Mouse (Mus musculus) retina, adult 2 months (tissue): ENCODE data around the gene Hibadh.
A peak's percentile ranks its signal among the peaks of the same experiment; 100 is the strongest.

Source experiments
- DNase-seq: peaks from one replicate; pipeline ENCODE4 v3.0.0-alpha.2; 2012; ENCODE audit warnings: low read depth, low spot score

Hibadh gene

DNA sequence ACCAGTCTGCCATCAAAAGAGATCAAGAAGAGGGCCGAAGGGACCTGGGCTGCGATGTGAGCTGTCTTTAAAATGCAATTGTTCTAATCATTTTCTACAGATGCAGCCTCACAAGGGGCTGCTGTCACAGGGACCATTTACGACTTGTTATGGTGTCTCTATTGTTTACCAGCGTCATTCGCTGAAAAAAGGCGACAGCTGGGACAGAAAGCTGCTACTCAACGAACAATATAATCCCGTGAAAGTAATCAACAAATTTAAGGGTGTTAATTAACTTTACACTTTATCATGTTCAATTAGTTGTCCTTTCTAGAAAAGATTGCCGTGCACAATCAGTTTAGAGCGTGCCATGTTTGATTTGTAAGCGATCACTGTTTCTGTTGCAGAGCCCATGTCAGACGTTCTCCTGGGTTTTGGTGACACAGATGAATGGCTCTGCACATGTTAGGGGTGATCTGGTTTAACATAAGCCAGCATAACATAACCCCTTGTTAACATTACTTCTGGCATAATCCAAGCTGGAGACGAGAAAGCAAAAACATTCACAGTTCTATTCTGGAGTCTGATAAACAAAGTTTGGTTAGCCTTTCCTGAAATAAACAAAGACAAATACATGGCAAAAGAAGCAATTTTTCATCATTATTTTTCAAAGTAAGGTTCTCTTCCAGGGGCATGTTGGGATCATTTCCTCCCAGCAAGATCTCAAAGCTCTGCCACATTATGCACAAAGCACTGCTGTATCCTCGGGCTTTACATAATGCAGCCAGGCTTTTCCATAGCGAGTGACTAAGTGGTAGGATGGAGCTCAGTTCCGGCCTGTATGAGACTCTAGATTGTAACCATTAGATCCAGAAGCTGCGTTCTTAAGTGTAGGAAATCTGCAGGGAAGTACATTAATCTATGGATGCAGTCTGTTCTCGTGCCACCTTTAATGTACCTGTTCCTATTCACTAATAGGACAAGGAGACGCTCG, 72.6 kb downstream of the Hibadh start:
- DNase-seq = no peak

DNA sequence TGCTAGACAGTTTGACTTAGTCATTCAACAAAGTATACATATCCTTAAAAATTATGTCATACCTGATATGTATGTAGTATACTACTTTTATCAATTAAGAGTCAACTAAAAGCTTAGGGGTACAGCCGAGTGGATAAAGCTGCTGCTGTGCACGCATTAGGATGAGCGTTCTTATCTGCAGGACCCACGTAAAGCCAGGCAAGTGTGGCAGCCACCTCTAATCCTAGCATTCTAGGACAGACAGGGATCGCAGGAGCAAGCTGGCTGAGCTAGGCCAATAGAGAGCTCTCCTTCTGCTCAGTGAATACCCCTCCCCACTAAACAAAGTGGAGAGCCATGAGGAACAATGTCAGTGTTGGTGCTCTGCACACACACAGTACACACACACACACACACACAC, 75.0 kb downstream of the Hibadh start:
- DNase-seq = peak; percentile 48

DNA sequence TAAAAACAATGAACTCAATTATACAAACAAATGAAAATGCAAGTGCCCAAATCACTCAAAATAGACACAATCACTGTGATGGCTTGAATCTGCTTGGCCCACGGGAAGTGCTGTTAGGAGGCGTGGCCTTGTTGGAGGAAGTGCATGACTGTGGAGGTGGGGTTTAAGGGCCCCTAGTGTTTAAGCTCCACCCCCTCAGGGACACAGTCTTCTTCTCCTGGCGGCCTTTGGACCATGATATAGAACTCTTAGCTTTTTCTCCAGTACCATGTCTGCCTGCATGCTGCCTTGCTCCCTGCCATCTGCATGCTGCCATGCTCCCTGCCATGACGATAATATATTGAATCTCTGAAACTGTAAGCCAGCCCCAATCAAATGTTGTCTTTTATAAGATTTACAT, 77.2 kb downstream of the Hibadh start:
- no peak for DNase-seq

DNA sequence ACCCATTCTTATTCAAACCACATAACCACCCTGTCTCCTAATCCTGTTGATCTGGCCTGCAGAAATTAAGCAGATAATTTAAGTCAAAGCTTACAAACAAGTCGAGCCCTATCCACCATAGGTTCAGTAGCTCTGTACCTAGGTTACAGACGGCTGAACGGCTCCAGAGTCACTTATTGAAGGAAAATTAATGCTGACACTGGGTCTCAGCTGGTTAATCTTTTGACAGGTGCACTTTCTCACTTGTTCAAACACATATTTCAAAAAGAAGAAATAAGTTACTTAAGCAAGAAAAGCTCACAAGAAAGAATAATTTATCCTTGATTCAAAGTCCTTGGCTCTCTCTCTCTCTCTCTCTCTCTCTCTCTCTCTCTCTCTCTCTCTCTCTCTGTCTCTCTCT, 81.1 kb downstream of the Hibadh start:
- no peak for DNase-seq

DNA sequence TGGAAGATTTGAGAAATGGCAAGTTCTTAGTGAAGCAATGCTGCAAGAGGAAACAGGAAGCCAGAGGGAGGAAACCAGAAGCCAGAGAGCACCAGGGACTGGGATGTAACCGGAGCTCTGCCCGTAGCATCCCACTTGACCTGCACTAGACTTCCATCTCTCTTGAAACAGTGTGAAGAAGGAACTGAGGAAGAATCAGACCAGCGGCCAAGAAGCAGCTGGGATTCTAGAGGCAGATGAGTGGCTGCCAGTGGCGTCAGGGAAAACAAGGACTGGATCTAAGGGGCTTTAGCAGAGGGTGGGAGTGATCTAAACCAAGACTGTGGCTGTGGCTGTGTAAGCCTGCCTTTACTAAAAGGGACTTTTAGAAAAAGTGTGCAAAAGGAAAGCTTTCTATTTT, 95.8 kb downstream of the Hibadh start:
- no peak for DNase-seq

DNA sequence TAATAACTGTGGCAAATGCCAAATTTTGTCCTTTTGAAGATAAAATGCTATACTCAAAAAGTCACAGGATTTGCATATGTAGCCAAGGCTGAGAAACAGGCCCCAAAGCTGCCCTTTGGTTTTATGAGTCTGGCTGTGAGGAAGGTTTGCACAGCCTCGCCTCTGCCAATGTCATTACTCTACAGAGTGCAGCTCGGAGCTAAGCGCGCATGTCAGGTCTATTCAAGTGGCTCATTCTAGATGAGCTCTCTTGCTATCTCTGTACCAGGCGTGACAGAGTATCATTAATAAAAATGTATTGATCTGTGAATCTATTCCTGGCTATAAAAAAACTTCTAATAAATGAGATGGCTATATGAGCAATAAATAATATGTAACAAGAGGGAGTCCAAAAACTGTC, 97.7 kb downstream of the Hibadh start:
- DNase-seq = no peak

DNA sequence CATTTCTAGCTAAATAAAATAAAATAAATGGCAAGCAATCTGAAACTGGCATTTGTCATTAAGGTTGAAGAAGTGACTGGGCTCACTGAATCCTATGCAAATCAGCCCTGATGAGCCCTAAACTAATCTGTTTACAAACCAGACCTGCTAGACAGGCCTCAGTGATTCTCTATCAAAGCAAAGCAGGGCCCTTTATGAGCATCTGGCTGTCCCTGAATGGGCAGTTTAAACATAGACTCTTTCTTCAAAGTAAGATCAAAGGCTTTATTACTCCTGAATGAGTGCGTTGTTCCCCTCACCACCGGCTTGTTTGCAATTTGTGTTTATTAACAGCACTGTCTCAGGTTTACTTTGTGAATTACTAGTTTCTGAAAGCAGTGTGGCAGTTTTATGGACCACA, 100.3 kb downstream of the Hibadh start:
- no peak for DNase-seq

DNA sequence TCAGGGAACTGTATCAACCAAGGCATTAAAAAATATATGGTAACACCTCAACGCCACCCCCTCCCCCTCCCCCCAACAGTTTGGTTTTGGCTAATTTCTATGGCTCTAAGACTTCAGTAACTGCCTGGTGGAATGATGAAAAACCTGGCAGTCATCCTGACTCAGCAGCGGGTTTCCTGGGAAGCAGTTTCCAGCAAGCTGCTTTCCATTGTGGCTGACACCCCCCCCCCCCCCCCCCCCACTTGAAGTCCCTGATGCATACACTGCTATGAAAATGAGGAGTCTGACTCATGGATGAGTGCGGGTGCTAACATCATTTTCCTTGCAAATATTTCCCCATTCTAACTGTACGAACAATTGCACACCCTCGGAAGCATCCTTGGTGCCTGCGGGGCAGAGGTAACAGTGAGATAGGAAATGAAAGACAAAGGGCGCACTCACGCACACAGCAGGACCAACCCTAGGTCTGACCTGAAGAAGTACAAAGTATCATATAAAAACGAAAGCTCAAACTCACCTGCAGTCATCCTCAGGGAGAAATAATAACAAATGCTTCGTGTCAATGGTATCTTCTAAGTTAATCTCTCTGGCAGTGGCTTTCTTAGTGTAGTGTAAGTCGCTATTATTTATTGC, 105.0 kb downstream of the Hibadh start:
- DNase-seq = no peak

DNA sequence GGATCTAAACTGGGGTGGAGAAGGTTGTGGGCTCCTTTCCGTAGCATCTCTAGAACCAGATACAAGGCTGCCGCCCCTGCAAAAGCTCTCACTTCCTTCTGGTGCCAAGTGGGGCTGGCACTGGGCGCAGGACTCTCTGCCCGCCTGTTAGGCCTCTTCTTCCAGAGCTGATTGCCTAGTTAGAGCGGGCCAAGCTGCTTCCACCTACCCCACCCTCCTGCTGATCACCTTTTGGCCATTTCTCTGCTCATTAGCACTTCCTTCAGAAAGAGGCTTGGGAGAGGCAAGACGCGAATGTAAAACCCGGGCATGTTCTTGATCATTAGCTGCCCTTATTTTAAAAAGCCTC, 108.1 kb downstream of the Hibadh start:
- no peak for DNase-seq

DNA sequence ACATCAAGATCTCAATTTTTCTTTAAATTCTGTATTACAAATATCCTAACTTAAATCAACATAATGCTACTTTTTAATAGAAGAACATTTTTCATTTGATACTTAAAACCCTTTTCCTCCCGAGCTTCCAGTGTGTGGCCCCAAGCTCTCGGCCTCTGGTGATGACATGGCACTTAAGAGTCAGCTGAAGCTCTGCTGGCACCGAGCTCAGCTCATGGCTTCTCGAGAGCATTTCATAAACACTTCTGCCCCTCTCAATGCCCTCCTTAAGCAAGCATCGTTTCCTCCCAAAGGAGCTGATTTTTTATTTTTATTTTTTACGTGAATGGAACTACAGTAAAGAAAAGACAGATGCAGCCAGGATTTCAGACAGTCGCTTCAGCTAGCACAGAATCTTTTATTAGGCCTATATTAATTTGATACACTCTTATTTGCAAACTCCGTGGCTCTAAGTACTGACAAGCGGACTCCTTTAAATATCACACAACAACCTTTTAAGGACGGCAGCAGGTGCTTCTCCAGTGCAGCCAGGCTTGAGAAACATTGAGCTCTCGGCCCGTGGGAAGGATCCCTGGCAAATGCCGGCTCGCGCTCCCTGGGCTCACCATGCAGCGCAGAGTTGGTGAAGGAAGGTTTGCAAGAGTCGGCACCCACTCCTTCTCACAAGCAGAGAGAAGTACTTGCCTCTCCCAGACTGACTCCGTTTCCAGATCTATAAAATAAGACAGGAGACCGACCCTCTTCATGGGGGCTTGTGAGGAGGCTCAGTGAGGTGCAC, 108.6 kb downstream of the Hibadh start:
- no peak for DNase-seq

DNA sequence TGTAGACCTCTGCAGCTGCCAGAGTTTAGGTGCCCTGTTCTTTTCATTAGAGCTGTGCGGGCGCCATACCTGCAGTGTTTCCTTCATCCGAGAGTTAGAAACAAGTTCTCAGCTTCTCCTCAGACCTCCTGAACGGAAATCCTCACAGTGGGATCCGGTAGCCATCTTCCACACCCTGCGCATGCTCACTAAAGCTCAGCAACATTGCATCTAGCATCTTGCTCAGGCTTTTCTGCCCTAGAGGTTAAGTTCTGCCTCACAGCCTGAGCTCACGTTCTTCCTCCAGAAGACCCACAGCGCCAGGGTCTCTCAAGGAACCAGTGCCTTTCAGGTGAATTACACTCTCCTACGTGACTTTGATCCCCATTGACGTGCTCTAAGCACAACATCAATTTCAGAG, 109.3 kb downstream of the Hibadh start:
- DNase-seq = no peak

DNA sequence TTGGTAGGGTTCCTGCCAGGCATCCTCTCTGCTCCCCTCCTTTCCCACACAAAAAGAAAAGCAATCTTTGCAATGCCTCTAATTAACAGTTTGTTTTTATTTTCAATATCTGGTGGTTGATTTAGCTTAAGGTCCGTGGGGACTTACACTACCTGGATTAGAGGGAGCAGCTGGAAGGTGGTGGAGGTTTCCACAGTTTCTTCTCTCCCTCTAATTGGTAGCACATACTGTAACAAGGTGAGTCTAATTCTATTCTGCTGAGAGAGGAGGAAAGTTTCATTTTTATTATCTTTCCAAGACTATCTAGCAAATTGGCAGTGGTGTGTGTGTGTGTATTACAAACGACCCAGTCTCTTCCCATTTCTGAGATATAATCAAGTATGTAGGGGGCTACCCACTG, 116.0 kb downstream of the Hibadh start:
- no peak for DNase-seq

DNA sequence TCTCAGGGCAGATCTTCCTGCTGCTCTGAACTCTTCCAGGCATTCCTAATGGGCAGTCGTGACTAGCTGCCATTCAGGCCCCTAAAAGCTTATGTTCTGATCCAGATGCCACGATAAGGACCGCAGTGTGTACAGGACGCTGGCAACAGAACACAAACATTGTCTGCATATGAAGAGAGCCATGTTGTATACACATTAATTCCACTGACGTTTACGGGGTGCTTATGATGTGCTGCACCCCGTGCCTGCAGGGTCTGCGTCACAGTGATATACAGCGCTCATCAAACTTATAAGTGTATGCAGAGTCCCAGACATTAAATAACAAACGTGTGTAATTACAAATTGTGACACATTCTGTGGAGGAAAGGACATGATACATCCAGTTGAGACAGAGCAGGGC, 121.5 kb downstream of the Hibadh start:
- DNase-seq = no peak

DNA sequence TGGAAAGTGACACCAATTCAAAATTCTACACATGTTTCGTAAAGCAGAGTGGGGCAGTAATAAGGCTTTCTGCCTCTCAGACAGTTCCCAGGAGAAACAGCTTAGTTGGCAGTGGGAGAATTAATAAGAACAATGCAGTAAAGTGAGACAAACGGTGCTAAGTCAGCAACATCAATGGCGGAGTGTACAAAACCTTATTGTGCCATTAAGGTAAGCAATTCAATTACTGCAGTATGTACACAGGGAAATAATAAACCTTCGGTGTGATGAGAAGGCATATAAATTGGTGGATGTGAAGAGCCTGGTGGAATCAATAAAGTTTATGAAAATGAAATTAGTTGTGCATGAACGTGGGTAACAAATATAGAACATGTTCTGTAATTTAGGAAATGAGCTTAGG, 122.9 kb downstream of the Hibadh start:
- DNase-seq = no peak

DNA sequence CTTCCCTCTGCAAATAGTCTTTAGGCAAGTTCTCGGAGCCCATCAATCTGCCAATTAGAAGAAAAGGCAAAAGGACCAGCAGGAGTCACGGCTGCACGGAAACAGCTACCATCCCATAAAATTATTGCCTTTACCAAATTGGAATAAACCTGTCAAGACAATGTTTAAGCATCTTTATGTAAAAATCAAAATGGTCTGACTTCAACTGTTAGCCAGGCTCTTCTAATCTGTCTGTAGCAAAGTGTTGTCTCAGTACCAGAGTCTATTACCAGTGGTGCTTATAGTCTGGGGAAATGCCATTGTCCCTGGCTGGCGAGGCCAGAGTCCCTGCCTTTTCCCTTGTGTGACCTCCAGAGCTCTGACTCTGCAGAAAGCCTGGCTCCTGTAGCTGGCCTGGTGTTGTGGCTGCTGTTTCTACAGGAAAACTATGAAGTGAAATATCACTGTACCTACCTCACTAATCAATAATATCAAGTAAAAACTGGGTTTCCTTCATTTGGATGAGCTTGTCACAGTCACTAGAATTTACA, 126.2 kb downstream of the Hibadh start:
- DNase-seq = no peak

DNA sequence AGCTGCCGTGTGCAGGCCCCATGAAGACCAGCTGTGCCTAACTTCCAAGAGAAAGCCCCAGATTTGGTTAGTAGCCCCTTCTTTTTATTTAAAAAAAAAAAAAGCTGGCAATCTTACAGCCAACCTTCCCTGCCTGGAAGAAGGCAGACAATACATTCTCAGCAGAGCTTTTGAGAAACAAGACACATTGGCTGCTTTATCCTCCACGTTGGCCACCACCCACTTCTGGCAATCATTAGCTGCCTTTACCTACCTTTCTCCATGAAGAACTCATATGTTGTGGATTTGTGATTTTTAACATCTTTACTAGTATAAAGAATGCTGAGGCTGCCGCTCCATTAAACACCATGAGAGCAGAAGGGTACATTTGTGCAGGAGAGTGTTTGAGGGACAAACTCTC, 131.4 kb downstream of the Hibadh start:
- no peak for DNase-seq

DNA sequence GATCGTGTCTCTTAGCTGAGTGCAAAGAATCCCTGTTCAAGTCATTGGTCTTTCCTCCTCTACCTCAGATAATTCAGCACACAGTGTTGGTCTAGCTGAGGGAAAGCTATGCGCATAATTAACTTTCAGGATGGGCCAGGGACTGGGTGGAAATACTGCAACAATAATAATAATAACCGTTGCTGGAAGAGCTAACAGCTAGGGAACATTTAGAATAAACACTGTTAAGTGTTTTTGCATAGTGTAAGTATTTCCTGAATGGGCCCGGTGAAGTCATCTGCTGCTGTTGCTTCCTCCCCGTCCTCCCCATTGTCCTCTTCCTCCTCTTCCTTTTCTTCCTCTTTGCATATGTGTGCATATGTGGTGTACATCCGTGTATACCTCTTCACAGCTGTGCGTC, 132.2 kb downstream of the Hibadh start:
- DNase-seq = no peak

DNA sequence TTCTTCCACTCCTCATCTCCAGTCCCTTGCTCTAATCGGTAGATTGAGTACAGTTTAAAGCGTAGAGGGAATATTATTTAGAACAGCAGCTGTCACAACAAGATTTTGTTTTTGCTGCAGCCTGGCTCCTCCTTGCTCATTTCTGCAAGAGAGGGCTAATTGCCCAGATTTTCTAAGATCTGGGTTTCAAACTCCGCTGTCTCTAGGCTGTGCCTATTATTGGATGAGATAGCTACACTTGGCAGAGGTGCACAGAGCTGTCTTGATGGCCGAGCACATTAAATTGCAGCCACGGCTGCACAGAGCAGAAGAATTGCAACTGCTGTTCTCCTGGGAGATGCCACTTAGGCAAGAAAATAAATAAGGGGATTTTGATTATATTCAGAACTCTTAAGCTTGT, 133.0 kb downstream of the Hibadh start:
- DNase-seq = no peak

DNA sequence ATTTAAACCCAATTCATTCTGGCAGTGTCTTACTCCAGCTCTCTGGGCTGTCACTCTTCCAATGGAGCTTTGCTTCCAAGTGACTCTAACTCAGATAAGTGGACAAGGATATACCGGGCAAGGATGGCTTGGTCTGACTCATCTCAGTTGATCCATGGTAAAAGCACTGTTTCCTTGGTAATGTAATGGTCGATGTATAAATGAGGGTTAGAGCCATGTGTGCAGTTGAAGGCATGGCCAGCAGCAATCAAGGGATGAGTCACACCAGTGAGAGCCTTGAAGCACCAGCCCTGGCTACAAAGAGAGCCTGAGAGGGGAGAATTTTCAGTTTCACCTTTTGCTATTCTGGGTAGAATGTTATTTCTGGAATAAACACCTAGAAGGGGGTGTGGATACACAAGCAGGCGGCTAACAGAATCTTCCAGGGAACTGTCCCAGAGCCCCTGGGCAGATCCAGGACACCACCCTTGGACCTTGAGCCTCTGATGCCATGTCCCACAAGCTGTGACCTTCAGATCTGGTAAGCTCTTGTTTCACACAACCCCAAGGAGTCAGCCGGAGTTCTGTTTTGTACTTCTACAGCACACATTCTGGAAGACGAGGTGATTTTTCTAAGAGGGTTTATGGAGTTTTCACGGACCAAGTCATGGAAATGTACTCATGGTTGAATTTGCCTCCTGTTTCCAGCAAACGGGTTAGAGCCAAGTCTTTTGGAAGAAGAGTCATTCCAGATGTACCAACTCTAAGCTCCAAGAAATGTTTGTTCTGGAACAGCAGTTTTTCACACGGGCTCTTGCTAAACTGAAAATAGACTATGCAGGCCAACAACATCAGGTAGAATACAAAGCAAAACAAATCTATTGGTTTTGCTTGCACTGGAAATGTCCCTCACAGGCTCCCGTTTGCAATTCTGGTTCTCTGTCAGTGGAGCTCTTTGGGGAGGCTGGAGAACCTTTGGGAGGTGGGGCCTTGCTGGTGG, 134.1 kb downstream of the Hibadh start:
- DNase-seq = no peak

DNA sequence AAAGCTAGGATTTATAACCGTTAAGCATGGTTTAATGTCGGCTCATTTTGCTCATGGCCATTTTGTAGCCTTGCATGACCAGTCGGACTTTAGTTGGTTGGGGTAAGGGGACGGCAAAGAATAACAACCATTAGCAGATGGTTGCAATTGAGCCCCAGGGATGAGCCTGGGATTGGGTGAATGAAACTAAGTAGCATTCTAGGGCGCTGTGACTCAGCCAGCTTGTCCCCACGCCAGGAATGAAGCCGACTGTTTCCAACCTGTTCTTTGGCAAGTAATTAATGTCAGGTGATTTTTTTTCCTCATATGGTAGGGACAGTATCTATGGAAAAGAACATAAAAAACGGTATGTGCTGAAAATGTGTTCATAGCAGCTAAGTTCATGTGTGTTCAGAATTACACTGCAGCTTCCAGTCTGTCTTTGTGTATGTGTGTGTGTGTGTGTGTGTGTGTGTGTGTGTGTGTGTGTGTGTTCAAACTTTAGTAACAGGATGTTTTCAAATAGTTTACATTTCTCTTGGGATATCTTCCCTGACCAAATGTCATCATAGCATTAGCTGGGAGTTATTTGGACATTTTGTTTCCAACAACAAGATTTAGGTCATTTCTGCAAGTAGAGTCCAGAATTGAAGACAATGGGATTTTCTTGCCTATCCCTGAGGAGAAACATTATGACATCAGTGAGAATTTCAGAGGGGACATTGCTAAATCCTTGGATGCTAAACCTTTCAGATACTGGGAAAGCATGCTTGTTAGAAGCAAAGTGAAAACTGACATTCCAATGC, 135.3 kb downstream of the Hibadh start:
- no peak for DNase-seq
